Mouse (Mus musculus) right cerebral cortex, adult 2 months (tissue): ENCODE data around the gene Ackr3.

Source experiments
- DNase-seq, 2 experiments: peaks; one replicate each; pipeline ENCODE4 v3.0.0; 2021 to 2022; ENCODE audit warnings: low spot score in 2 of 2

The Ackr3 gene

DNA sequence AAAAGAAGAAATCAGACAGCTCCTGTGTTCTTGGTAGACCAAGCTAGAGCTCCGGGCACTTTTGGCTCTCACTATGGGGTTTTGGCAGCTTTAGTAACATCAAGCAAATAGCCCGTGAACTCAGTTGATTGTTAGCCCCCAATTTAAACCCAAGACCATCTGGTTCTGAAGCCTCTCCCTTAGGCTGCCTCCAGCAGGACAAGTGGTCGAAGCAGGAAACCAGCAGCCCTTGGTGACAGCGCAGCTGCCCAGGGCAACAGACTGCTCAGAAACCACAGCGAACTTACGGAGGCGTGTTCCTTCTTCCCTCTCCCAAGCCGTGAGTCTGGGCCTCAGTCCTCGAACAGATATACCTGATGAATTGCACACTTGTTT is 24.5 kb downstream of the Ackr3 start:
- no peak for DNase-seq

DNA sequence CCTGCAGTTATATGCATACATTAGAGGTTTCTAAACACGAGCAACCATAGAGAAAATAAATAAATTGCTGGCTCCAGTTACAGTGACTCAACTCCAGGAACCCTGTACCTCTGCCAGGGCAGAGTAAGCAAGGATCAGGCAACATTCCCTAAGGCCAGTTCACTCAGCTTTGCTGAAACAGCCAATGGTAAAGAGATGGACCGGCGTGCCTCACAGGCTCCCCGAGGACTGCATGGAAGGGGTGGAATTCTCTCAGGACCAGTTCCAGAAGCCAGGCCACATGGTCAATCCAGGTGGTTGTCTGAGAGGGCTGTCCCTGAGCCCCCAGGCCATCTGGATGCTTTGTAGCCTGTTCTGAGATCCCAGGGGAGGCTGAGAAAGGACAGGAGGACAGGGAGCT is 26.8 kb downstream of the Ackr3 start:
- DNase-seq: no peak

DNA sequence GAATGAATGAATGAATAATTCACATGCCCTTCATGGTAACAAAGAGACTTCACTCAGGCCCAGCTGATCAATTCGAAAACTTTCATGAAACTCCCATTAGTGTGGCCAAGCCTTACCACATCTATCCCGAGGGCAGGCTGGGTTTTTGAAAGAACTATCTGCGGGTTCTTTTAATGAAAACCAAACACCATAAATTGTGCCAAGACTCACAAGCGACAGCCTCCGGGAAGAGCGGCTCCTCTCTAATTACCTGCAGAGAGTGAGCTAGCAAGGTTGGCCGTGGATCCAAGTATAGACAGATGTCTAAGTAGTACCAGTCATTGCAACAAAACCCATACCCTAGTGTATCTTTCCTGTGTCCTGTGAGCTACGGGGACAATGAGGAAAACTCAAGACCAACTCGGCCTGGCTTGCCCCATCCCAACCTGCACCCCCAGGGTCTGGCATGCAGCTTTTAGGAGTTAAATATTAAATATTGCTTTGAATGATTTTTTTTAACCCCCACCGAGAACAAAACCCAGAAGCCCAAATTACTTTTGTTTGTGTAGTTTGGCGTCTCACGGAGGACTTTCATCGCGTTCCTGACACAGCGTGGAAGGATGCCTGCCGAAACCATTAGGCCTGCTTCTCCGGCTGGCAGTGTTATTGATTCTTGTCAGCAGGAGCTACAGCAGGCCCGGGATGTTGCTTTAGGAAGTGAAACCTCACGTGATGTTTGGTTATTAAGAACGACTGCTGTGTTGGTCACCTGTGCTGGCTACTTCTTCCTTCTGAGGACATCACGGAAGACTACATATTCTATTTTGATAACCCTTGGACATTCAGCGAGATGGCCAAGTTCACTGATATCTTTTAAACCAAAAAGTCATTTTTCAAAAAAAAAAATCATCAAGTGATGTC is 28.1 kb downstream of the Ackr3 start:
- no peak for DNase-seq

DNA sequence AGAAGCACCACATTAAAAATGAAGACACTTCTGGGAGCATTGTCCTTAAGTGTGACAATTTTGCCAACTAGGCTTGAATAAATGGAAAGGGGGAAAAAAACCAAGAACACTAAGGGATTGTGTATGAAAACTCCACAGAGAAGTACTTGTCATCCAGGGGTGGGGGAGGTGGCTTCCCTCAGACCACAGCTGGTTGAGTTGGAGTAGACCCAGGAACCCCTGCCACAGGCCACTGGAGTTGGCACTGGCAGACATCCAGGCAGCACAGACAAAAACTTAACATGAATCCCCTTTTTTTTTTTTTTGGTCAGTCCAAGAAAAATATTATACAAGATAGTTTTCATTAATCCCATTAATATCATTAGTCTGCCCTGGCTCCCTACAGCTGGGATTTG is 28.7 kb downstream of the Ackr3 start:
- DNase-seq: no peak

DNA sequence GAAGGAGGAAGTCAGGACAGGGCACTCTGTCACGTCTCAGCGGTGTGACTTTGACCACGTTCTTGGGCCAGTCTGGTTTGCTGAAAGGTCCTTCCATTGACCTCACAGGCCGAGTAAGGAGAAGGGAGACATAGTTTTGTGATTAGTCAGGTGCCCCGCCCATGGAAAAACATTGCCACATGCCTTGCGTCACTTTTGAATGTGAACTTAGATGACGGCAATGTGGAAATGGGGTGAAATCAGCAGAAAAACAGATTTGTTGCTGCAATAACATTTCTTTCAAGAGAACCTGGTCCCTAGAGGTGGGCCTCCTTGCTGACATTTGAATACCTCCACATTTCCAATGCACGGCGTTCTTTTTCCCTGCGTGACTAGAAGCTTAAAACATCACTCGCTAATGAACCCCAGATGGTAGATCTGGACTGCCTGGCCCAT is 30.9 kb downstream of the Ackr3 start:
- DNase-seq: no peak

DNA sequence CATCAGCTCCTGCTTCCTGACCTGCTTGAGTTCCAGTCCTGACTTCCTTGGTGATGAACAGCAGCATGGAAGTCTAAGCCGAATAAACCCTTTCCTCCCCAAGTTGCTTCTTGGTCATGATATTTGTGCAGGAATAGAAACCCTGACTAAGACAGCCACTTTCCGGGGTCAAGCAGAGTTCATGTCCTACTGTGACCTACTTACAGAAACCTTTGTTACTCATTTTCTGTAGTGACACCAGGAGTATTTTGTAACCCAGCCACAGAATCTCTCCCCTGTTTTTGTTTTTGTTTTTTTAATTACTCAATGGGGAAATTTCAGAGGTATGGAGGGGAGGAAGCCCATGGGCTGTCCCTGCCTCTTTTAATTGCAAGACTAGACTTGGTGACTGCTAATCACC is 32.9 kb downstream of the Ackr3 start:
- DNase-seq: no peak

DNA sequence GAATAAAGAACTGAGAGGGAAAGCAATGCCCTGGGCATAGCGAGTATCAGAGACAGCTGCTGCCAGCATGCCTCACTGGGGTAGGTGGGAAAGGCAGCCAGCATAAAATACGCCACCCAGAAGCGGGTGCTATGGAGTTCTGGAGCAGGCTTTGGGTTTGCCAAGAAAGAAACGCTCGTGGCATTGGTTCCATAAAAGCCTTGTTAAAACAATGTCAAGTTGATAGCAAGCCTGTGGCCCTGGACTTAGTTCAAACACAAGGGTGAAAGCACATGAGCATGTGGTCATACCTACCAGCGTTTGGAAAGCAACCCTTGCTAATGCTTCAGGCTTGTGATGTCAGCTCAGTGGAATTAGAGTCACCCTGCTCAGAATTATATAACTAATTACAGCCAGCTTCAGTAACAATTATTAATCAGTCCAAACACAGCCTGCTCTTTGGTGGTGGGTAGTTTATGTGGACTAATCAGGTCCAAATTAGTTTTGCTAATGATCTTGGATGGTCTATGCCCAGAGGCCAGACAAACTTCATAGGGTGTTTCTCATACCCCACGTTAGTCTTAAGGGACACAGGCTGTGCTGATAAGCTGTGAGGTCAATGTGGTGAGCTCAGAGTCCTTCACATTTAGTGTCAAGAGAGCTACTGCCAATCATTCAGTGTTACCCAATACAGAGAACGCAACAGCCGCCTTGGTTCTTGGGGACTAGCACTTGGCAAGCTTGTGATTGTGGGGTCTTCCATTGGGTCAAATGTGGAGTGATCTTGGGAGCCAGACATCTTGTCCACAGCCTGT is 34.5 kb downstream of the Ackr3 start:
- DNase-seq: no peak

DNA sequence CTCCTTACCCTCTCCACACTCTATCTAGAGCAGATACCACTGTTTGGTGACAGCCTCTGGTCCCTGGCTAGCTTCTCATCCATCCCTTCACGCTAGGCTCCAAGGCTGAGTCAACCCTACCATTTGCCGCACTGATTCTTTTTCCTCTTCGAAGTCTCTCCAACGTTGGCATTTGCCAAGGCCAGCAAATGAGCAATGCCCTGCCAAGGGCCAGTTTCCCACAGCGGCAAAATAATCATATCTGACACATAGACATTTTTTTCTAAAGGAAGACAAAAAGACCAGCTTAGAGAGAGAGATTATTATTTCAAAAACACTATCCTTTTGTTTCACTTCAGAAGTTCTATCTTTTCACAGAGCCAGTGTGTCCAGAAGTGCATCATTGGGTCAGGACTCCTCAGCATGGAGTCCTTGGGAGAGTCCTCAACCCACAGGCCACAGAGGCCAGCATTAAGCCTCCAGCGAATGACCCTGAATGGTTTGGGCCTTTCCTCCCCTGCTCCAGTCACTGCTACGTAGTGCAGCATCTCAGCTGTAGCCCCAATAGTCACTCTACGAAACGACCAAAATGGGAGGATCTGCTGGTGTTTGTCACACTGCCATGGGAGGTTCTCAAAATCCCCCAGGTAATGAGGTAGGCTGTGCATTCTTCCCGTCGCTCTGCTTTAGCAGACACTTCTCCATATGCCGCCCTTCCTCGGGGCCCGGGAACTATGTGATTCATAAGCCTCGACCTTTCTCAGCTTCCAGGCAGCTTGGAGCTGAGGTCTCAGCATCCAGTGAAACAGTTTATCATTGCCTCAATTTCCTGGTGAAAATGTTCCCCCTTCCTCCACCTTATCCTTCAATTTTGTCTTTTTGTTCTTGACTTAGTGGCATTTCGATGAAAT is 35.8 kb downstream of the Ackr3 start:
- no peak for DNase-seq

DNA sequence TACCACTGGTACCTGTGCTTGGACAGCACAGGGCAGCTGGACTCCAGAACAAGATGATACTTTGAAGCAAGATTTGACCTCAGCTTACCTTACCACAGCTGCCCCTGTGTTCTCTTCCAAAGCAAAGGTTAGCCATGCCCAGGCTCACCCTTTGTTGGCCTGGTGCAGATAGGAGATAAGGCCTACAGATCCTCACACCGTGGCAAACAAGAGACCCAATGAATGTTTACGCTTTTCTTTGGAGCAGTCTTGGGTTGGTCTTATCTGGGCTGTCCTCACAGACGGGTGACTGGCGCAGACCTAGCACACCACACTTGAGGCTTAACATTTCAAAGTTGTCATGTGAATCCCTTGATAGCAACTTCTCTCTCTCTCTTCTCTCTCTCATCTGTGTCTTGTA is 36.5 kb downstream of the Ackr3 start:
- DNase-seq: no peak

DNA sequence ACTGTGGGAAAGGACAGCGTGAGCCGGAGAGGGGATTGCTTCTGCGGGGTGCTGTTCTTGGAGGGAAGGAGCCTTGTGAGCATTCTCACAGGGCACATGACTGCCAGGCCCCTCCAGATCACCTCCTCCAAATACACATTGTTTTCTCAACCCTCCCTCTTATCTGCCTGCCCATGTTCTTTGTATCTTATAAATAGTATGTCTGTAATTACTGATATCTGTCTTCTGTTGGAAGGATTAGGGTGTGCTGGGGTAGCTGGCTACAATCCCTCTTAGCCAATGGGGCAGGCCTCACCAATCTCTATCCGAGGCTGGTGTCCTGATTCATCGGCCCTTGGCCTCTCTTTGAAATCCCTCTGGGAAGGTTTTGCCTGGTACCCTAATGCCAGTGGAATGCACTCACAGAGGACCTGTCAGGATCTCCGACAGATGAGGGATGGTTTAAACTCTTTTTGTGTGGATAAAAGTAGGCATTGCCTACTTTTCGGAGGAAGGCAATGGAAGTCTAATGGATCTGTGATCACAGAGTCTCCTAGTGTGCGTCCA is 38.7 kb downstream of the Ackr3 start:
- no peak for DNase-seq

DNA sequence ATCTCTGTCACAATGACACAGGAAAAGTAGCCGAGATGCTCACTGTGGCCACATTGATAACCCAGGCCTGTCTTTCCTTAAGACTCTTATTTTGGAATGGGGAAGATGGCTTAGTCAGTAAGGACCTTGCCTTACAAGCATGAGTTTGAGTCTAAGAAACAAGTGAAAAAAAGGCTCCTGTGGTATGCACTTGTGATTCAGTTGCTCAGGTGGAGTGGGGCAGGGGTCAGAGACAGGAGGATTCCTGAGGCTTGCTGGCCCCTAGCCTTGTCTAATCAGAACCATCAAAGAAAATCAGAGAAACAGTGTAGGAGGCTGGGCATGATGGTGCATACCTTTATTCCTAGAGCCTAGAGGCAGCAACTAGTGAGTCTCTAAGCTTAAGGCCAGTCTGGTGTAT is 40.8 kb downstream of the Ackr3 start:
- DNase-seq: no peak

DNA sequence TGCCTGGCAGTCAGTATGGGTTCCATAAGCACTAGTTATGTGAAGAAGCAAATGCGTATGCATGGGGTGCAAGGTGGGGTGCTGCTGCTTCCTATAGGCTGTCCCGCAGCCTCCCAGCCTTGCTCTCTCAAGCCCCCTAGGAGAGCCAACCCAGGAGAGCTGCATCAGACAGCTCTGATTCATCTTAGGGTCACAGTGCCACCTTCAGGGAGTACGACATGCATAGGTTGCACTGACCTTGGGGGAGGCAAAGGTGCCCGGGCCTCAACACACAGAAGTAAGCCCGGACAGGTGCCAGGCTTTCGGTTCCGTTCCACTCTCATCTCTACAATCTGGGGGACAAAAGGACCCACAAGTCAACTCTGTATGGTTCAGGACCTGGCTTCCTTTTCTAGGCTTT is 41.8 kb downstream of the Ackr3 start:
- DNase-seq: no peak

DNA sequence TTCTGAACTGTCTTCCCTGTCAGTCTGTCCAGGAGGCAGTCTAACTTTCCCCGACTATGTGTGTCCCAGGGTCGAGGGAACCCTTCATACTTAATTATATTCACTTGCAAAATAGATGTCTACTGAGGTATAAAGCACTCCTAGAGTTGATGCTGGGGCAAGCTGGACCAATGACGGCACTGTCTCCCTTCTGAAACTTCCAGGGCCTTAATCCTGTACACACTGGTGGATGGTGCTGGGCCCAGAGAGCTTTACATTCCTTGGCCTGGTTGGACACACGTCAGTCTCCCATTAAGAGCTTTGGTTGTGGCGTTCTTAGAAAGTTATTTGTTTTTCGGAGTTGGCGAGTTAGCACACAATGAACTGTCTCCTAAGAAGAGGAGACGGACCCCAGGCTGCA is 42.3 kb downstream of the Ackr3 start:
- DNase-seq: no peak

DNA sequence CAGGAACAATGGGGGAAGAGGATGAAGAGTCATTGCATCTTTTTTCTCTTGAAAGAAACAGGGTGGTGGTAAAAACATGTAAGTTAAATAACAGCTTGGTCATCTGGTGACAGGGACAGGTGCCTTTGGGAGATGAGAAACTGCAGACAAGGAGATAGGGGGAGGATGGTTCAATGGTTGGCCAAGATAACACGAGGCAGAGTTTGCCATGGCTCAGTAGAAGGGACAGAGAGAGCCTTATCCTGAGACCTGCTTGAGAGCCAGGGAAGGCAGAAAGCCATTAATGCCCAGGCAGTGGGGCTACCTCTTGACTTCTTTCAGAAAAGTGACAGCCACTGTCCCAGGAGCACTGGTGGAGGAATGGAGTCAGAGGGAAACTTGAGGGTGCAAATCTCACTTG is 43.0 kb downstream of the Ackr3 start:
- DNase-seq: no peak

DNA sequence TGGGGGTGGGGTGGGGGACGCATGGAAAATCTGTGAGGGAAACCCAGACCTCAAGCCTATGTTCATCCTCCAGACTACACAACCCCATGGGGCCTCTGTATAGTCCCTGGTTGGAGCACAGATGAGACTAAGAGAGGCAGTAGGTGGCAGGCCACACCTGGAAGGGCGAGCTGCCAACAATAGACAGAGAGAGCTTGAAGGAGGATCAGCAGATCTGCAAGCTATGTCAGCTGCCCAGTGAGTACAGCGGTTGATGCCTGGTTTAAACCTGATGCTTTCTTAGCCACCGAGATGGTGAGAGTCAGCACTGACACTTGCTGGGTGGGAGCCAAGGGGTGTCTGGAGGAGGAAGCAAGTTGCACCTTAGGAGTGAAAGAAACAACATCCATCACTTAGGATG is 43.5 kb downstream of the Ackr3 start:
- no peak for DNase-seq

DNA sequence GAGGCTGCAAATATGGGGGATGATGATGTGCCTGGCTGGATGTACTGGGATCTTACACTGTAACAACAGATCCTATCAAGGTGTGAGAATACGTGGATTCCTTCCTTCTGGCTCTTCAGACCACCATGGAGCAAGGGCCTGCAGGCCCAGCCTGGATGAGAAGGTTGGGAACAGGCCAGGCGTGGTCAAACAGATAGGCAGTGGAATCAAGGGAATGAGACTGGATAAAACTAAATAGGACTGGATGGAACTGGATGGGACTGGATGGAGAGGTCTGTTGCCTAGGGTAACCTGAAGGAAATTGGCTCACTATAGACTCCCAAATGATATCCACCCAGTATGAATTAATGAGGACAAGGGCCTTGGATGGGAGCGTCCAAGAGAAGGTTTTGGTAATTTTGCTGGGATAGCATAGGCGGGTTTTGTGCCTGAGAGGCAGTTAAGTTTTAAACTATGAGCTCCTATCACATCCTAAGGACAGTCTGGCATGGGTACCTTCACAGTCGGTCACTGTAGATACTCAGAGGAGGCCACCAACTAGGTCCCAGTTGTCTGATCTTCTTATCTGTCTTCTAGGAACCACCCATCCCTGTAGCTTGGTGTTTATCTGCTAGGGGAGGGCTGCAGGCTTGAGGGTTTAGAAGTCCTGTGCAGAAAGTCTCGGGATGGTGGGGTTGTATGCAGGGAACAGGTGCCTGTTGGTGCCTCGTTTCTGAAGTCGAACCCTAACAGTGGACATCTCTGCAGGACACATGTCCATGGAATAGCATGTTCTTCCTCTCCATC is 44.2 kb downstream of the Ackr3 start:
- DNase-seq: no peak

DNA sequence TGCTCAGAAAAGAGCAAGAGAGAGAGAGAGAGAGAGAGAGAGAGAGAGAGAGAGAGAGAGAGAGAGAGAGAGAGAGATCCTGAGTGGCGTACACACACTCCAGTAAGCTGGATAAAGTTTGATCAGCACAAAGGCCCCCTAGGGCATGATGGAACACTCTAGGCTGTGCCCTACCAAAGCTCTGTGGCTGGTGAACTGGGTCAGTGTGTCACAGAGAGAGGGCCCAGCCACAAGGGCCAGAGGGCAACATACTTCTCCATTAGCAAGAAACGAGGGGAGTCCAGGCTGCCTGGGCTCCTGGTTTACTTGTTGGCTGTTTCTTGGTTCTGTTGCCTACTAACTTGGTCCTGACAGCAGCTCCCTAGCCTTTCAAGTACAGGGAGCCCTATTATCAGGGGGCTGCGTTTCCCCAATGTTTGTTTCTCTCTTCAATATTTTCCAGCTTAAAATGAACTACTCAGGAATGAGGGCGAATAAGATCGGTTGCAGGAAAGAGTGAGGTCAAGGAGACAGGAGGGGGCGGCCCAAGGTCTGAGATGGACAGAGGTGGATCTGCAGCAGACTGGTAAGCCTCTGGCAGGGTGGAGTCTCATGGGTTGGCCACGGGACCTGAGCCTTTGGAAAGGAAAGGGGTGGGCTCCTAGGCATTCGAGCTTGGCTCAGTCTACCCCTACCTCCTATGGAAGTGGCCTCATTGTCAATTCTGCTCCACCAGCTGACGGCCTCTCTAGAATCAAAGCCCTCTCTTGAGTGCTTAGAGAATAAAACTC is 45.4 kb downstream of the Ackr3 start:
- no peak for DNase-seq

DNA sequence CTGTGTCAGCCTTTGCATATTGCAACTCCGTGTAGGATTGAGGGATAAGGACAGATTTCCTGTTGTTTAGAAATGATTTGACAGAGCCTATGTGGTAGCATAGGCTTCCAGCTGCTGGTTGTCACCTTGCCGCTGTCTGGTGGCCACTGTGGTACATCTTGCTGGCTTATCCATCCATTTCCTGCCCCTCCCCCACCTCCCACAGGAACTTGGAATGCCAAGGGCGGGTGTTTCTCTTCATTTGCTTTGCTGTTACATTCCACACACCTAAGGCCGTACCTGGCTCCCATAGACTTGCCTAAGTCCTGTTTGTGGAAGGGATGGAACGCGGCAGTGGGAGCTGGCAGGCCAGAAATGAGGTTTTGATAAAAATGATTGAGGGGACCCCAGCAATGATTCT is 46.6 kb downstream of the Ackr3 start:
- DNase-seq: no peak

DNA sequence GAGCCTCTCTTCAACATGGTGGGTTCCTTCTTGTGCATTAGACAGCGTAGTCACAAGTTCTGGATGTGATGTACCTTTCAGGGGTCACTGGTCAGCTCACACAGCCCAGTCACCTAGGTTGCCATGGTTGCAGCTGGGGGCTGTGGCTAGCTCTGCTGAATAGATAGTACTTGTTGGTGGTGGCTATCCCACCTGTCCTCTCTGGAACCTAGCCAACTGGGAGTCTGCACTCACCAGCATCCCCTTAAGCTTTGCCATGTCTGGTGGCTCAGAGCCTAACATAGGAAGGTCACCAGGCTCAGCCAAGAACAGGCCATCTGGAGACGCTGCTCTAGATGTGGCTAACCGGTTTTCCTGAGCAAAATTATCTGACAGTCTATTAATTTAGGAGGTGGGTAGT is 47.4 kb downstream of the Ackr3 start:
- no peak for DNase-seq

DNA sequence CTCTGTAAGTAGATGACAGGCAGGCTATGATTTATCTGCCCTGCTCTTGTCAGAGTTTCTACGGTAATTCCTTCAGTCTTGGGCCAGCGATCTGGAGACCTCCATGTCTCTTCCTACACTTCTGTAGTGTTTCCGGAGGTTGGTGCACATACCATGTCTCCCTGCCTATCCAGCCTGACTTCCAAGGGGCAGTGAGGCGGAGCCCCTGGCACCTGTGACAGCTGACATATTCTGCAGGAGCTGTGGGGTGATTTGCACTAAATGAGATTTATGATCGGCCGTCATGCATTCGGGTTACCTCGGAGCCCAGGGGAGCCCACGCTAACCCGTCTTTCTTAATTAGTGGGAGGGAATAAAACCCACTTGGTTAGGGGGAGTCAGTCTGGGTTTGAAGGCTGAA is 49.7 kb downstream of the Ackr3 start:
- no peak for DNase-seq
